Mouse (Mus musculus): Measurements from ENCODE around the gene Armc9. TPM values are rescaled to one million over a fixed set of nuclear protein-coding genes. Genes with fewer than 3 reads are reported as not detected.

Gene Armc9
- total RNA-seq, 2 experiments from 2014 or later: 2.1 TPM

GRCm38 (mm10) chr1:86161061-86161460 is 6.5 kb downstream of the Armc9 start:
- no peak for ATAC-seq (ENCODE audit: poor library complexity, severe bottlenecking)

- ATAC-seq (ENCODE audit: poor library complexity, severe bottlenecking): no peak
These were observed 20.0 kb downstream of the Armc9 start for GRCm38 (mm10) chr1:86174602-86175001.

GRCm38 (mm10) chr1:86176066-86176465 is 21.5 kb downstream of the Armc9 start:
- ATAC-seq (ENCODE audit: poor library complexity, severe bottlenecking): no peak

- ATAC-seq (ENCODE audit: poor library complexity, severe bottlenecking): peak; percentile 98
These were observed 24.1 kb downstream of the Armc9 start for GRCm38 (mm10) chr1:86178462-86179253.

GRCm38 (mm10) chr1:86182004-86182709 is 27.6 kb downstream of the Armc9 start:
- ATAC-seq (ENCODE audit: poor library complexity, severe bottlenecking): no peak

GRCm38 (mm10) chr1:86183577-86184263 is 29.1 kb downstream of the Armc9 start:
- no peak for ATAC-seq (ENCODE audit: poor library complexity, severe bottlenecking)

GRCm38 (mm10) chr1:86186762-86187161 is 32.2 kb downstream of the Armc9 start:
- ATAC-seq (ENCODE audit: poor library complexity, severe bottlenecking): peak; percentile 80

- no peak for ATAC-seq (ENCODE audit: poor library complexity, severe bottlenecking)
These were observed 33.3 kb downstream of the Armc9 start for GRCm38 (mm10) chr1:86187856-86188255.

- ATAC-seq (ENCODE audit: poor library complexity, severe bottlenecking): no peak
These were observed 33.7 kb downstream of the Armc9 start for GRCm38 (mm10) chr1:86188271-86188670.

- no peak for ATAC-seq (ENCODE audit: poor library complexity, severe bottlenecking)
These were observed 34.6 kb downstream of the Armc9 start for GRCm38 (mm10) chr1:86189034-86189702.

- peak; percentile 60 for ATAC-seq (ENCODE audit: poor library complexity, severe bottlenecking)
These were observed 36.3 kb downstream of the Armc9 start for GRCm38 (mm10) chr1:86190843-86191242.

- ATAC-seq (ENCODE audit: poor library complexity, severe bottlenecking): 0 out of 2 replicates have a peak, but pooled peaks have one; percentile 33
These were observed 39.5 kb downstream of the Armc9 start for GRCm38 (mm10) chr1:86194044-86194443.

- ATAC-seq (ENCODE audit: poor library complexity, severe bottlenecking): no peak
These were observed 43.7 kb downstream of the Armc9 start for GRCm38 (mm10) chr1:86198276-86198675.

- no peak for ATAC-seq (ENCODE audit: poor library complexity, severe bottlenecking)
These were observed 44.4 kb downstream of the Armc9 start for GRCm38 (mm10) chr1:86199026-86199425.

- ATAC-seq (ENCODE audit: poor library complexity, severe bottlenecking): no peak
These were observed 46.7 kb downstream of the Armc9 start for GRCm38 (mm10) chr1:86201312-86201711.

GRCm38 (mm10) chr1:86202617-86203219 is 48.1 kb downstream of the Armc9 start:
- peak; percentile 54; the same call in 1 of the 2 replicates for ATAC-seq (ENCODE audit: poor library complexity, severe bottlenecking)

- no peak for ATAC-seq (ENCODE audit: poor library complexity, severe bottlenecking)
These were observed 56.1 kb downstream of the Armc9 start for GRCm38 (mm10) chr1:86210676-86211075.

GRCm38 (mm10) chr1:86211498-86211897 is 56.9 kb downstream of the Armc9 start:
- no peak for ATAC-seq (ENCODE audit: poor library complexity, severe bottlenecking)

- no peak for ATAC-seq (ENCODE audit: poor library complexity, severe bottlenecking)
These were observed 58.2 kb downstream of the Armc9 start for GRCm38 (mm10) chr1:86212731-86213130.

GRCm38 (mm10) chr1:86214158-86214557 is 59.6 kb downstream of the Armc9 start:
- peak; percentile 83 for ATAC-seq (ENCODE audit: poor library complexity, severe bottlenecking)

Measured in megakaryocyte, adult 5-6 weeks (primary cell).